Mouse (Mus musculus) limb, embryonic 11.5 days (tissue): Measurements from ENCODE around the gene Syt13. TPM values are rescaled to one million over a fixed set of nuclear protein-coding genes. Genes with fewer than 3 reads are reported as not detected.

ENCODE experiments used
- ATAC-seq: fragments of 200-750 bp; cut with Nextera tagmentation; 2 replicates; pipeline ENCODE4 v1.8.0; 2017; ENCODE audit warnings: low read depth; ENCODE audit not compliant: insufficient number of reproducible peaks, low FRiP score, low TSS enrichment
- DNase-seq: peaks from one replicate; pipeline ENCODE4 v3.0.0-alpha.2; 2015; ENCODE audit warnings: low spot score
- H3K27ac ChIP-seq: fragments of 300-500 bp; sonication (generic); replicated peaks from 2 replicates; pipeline ENCODE4 v1.5.1; 2014; ENCODE audit warnings: low read depth, mild to moderate bottlenecking, low read length
- H3K27me3 ChIP-seq: fragments of 300-500 bp; sonication (generic); 2 replicates; pipeline ENCODE4 v1.6.1; 2014; ENCODE audit warnings: mild to moderate bottlenecking, low read length, mixed read lengths; ENCODE audit not compliant: control insufficient read depth, insufficient read depth
- H3K36me3 ChIP-seq: fragments of 300-500 bp; sonication (generic); 2 replicates; pipeline ENCODE4 v1.6.1; 2014; ENCODE audit warnings: mild to moderate bottlenecking, low read length, moderate library complexity, mixed read lengths; ENCODE audit not compliant: control insufficient read depth, insufficient read depth
- H3K4me1 ChIP-seq: fragments of 300-500 bp; sonication (generic); 2 replicates; pipeline ENCODE4 v1.6.1; 2014; ENCODE audit warnings: low read length, mixed read lengths; ENCODE audit not compliant: control insufficient read depth, insufficient read depth
- H3K4me2 ChIP-seq: fragments of 300-500 bp; sonication (generic); 2 replicates; pipeline ENCODE4 v1.6.1; 2014; ENCODE audit warnings: low read depth, mild to moderate bottlenecking, moderate library complexity; ENCODE audit not compliant: severe bottlenecking
- H3K4me3 ChIP-seq: fragments of 300-500 bp; sonication (generic); 2 replicates; pipeline ENCODE4 v1.5.1; 2014; ENCODE audit warnings: low read depth, low read length
- H3K9ac ChIP-seq: fragments of 300-500 bp; sonication (generic); 2 replicates; pipeline ENCODE4 v1.6.1; 2014; ENCODE audit warnings: mild to moderate bottlenecking, low read length
- H3K9me3 ChIP-seq: fragments of 300-500 bp; sonication (generic); 2 replicates; pipeline ENCODE4 v1.6.1; 2016; ENCODE audit warnings: low read length; ENCODE audit not compliant: control insufficient read depth
- WGBS: fragments of 180-500 bp; shearing (Covaris S2); extraction: QIAGEN DNeasy Blood & Tissue Kit; methylation state at CpG from one replicate; pipeline ENCODE4 v1.1.7; 2014; 5-methylcytosine and 5-hydroxymethylcytosine counted together
- polyA plus RNA-seq: library from polyadenylated mRNA; unstranded; fragments of >200 nt; fragmentation: Nextera tagmentation; extraction: Ambion mirVana; gene quantifications from 2 replicates; pipeline ENCODE4 v1.2.1, GENCODE M21; 2014

The Syt13 gene
- polyA plus RNA-seq, 1 experiment from 2014 or later: 5.4 TPM

DNA sequence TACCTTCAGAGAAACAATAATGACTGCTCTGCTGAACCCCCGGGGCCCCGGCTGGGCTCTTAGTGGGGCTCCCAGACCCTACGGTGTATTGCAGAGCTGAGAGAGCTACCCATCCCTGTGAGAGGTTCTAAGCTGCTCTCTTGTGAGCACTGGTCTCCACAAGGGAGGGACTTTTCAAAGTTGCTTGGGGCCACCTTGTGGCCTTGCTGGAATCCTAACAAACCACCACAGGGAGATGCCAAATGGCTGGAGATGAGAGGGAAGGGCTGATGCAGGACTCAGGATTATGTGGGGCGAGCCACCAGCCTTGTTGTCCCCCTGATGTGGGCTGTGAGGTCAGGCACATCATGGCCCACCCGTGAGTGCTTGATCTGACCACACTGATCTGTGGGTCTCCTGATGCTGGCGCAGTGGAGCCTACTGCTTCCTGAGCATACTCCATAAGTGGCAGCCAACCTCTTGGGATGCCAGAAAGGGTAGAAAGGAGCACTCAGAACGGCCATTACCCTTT lies 72.3 kb downstream of the Syt13 start:
- no peak for DNase-seq
- Histone ChIP-seq H3K4me1 (peaks cover 16% of the 10 kb centered on the region), H3K27ac (peak overlapping the region; percentile 36; the same call in 1 of the 2 replicates), H3K36me3 (peaks cover 8% of the 10 kb centered on the region), H3K27me3 (no peaks in the 10 kb centered on the region), H3K9ac (no peak overlapping the region), H3K4me2 (no peak overlapping the region), H3K9me3 (no peaks in the 10 kb centered on the region), H3K4me3 (no peak overlapping the region)
- ATAC-seq: no peak
- 73% methylated on average over 7 of the region's 7 CpGs for WGBS

DNA sequence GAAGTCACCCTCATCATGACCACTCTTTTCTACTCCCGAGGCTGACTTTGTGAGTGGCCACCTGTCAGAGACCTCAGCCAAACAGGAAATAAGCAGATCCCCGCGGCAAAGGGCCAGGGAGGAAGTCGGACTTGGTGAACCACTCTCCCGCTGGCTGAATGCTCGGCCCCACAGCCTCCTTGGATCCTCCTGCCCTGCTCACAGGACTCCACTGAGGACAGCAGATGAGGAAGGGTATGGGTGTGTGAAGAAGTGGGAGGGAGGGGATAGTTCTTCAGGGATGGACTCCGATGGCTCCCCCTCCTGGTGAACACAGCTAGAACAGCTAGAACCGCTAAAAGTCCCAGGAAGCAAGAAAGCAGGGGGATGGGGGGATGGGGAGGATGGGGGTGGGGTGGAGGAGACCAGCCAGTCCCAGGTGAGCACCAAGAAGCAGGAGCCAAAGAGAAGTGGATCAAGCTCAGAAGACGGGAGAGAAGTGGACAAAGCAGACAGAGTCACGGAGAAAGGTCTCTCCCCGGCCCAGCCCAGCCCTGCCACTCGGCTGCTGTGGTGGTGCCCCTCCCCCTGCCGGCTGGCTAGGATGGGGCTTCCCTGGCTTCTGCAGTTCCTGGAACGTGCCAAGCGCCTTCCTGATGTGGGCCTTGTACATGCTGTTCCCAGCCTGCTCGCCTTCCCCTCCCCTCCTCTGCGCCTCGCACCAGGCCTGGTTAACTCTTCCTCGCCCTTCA lies 73.2 kb downstream of the Syt13 start:
- Histone ChIP-seq H3K4me1 (peaks cover 16% of the 10 kb centered on the region), H3K27ac (peak overlapping the region; percentile 58; the same call in 1 of the 2 replicates), H3K4me2 (peak overlapping the region; percentile 13; the same call in 1 of the 2 replicates), H3K9me3 (no peaks in the 10 kb centered on the region), H3K9ac (peak overlapping the region; percentile 43; the same call in 1 of the 2 replicates), H3K36me3 (peaks cover 10% of the 10 kb centered on the region), H3K27me3 (no peaks in the 10 kb centered on the region), H3K4me3 (no peak overlapping the region)
- ATAC-seq: peak; percentile 69; the same call in 1 of the 2 replicates
- 14% methylated on average over 18 of the region's 19 CpGs for WGBS
- peak; percentile 79 for DNase-seq

DNA sequence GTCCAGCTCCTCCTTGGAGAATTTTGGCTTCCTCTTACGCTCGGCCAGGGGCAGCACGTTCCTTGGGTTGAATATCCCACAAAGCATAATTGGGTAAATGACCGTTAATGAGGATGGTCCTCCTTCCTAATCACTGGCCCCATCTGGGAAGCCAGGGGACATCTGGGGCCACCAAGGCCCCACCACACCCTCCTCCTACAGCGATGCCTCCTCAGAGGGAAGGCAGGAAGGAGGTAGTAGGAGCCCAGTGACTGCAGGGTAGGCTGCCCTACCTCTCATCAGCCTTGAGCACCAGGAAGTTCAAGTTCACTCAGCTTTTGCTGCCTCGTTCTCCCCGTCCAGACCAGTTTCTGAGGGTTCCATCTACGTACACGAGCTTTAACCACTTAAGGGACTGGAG lies 74.7 kb downstream of the Syt13 start:
- Histone ChIP-seq H3K27ac (no peak overlapping the region), H3K4me1 (peaks cover 16% of the 10 kb centered on the region), H3K36me3 (peaks cover 10% of the 10 kb centered on the region), H3K27me3 (no peaks in the 10 kb centered on the region), H3K9ac (no peak overlapping the region), H3K4me2 (no peak overlapping the region), H3K4me3 (no peak overlapping the region), H3K9me3 (no peaks in the 10 kb centered on the region)
- ATAC-seq: no peak
- DNase-seq: no peak
- 86% methylated on average over 9 of the region's 9 CpGs for WGBS

DNA sequence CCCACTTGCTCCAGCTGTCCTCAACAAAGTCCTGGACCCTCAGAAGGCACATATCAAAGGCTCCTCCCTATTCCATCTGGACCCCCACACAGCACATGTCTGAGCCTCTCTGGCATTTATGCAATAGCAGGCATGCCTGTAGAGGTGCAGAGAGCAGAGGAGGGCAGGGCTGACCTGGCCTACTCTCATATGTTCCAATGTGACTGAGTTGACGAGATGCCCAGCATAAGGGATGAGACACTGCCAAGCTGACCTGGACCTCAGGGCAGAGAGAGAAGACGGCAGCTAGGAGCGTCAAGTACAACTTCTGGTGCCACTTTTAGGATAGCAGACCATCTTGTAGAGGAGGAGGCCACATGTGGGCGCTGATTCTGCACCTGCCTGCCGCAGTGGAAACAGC lies 77.1 kb downstream of the Syt13 start:
- Histone ChIP-seq H3K27me3 (no peaks in the 10 kb centered on the region), H3K4me3 (no peak overlapping the region), H3K4me1 (peaks cover 16% of the 10 kb centered on the region), H3K9ac (no peak overlapping the region), H3K4me2 (no peak overlapping the region), H3K9me3 (no peaks in the 10 kb centered on the region; the same call in 1 of the 2 replicates), H3K36me3 (peaks cover 9% of the 10 kb centered on the region), H3K27ac (no peak overlapping the region)
- ATAC-seq: no peak
- DNase-seq: no peak
- 92% methylated on average over 5 of the region's 5 CpGs for WGBS

DNA sequence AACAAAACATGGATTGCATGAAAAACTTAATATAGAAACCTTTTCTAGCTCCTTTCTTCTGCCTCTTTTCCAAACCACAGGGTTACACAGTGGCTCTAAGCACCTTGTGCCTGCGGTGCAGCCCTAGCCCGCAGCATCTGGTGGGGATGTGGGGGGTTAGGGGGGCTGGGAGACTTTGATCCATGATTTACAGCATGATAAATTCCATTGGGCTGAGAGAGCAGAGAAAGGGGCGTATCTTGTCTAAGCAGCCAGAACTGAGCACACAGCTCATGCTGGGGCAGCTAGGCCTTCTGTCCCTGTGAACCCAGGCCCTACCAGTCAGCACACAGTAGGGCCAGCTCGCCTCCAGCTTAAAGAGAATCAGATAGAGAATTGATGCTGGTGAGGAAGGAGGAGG lies 90.1 kb downstream of the Syt13 start:
- Histone ChIP-seq H3K27ac (no peak overlapping the region), H3K36me3 (peaks cover 5% of the 10 kb centered on the region; the same call in 1 of the 2 replicates), H3K4me1 (peaks cover 4% of the 10 kb centered on the region; the same call in 1 of the 2 replicates), H3K4me2 (no peak overlapping the region), H3K4me3 (no peak overlapping the region), H3K27me3 (no peaks in the 10 kb centered on the region), H3K9ac (no peak overlapping the region), H3K9me3 (no peaks in the 10 kb centered on the region)
- ATAC-seq (0 out of 2 replicates have a peak, but pooled peaks have one; percentile 68), DNase-seq (peak; percentile 48)
- WGBS: 19% methylated on average over 4 of the region's 4 CpGs

Other genes with a start within 250 kb of the Syt13 start
- gene Prdm11, start 131.1 kb downstream of the Syt13 start, polyA plus RNA-seq: 2.4 and 2.6 TPM in 2 replicates